Mouse (Mus musculus) lung, postnatal 4 days (tissue): Measurements from ENCODE around the gene Ddo.
A peak's percentile ranks its signal among the peaks of the same experiment; 100 is the strongest.

ENCODE experiments used
- DNase-seq, 2 experiments: peaks; one replicate each; pipeline ENCODE4 v3.0.0; 2021

Gene Ddo

GRCm38 (mm10) chr10:40629656-40630311, at the start of gene Ddo:
Gene Ddo, plus strand, starts transcription at chr10:40630011.
- peak; percentile 36 to 64 for DNase-seq

DNA sequence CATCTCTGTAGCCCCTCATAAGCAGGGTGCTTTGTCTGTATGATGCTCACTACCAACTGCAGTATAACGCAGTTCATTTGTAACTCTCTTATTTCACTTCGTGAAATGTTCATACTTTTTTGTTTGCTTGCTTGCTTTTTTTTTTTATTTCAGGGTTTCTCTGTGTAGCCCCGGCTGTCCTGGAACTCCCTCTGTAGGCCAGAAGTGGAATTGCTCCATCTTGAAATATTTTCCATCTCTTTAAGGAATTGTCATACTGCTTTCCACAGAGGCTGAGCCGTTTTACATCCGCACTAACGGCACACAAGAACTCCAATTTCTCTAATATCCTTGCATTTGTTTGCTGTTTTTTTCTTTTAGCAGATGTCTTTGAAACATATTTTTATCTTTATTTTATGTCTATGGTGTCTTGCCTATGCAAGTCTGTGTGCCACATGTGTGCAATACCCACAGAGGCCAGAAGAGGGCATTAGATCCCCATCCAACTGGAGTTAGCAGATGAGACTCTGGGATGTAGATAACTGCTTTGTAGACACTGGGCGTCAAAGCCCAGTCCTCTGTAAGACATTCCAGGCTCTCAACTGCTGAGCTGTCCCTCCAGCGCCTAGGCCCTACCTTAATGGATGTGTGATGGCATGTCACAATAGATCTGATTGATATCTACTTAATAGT, 46.1 kb upstream of the Ddo start:
- no peak for DNase-seq

DNA sequence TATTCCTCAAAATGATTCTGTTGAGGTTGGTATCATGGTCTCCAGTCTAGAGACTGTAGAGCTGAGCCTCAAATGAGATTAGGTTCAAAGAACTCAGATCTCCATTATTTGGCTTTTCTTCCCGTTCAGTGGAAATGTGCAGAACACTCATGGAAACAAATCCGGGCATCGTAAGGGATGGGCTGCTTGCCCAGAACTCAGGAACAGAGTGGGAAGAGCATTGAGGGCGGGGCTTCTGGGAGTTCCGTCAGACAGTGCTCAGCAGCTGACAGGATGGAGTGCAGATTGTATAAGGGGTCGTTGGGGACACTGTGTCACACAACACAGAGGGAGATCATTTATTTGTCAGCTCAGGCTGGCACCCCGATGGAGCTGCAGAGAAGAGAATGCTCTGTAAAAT, 37.6 kb upstream of the Ddo start:
- DNase-seq: no peak

DNA sequence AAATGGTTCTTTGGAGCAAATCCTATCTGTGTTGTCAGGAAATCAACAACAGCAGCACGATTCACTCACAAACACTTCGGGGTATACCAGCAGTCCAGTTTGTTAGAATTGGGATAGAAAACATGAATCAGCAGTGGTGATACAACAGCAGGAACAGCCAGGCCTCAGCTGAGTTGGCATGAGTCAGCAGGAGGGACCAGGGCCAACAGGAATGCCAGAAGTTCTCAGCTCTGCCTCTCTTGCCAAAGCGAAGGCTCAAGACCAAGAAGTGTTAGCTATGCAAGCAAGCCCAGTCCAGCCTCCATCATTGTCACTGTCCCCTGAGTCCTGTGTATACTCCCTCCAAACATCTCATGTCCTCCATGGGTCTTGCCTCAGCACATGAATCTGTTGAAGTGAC, 32.6 kb upstream of the Ddo start:
- DNase-seq: no peak

DNA sequence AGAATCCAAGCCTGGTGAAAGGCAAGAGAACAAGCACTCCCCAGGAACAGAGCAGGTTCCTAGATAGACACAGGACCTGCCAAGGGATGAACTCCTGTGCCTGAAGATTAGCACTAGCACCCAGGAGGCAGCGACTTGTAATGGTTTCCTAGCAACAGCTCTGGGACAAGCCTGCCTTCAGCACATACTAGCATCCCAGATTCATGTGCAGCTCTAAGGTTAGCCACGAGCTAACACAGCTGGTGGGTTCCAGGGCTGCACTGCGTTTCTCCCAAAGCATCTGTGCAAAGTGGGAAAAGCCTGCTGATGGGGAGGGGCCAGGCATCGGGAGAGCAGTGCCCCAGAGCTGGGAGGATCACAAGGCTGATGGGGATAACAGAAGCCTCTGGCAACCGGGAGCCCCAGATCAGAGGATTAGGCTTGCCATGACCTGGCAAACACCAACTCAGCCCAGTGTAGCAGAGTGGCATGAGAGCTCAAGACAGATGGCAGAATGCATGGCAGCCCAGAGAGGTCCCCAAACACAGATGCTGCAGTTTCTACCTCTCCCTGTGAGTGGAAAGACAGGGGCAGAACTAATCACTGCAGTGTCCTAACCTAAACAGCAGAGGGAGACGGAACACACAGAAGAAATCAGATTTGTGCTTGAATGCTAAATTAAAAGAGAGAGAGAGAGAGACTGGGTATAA, 25.0 kb upstream of the Ddo start:
- no peak for DNase-seq

- DNase-seq: no peak
Measured at GRCm38 (mm10) chr10:40617973-40618372, 11.8 kb upstream of the Ddo start.

GRCm38 (mm10) chr10:40619760-40620159, 10.1 kb upstream of the Ddo start:
- DNase-seq: no peak

- DNase-seq: peak; percentile 59 to 69
Measured at GRCm38 (mm10) chr10:40629140-40629539, 671 bp upstream of the Ddo start.

DNA sequence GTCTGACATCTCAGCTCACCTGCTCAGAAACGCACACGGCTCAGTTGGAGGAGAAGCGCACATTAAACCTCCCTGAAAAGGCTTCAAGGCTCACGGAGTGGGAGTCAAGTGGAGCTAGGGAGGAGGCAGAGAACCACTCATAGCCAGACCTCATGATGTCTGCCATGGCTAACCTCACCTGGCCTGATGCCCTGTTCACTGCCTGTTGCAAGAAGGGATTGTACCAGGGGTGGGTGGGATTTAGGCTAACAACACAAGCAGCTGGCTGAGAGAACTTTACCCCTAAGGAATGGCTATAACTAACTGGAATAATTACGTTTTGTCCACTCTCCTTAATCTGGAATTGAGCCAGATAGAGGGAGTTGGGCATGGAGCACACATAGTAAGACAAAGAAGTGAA, 646 bp downstream of the Ddo start:
- DNase-seq: peak; percentile 39 to 61

- no peak for DNase-seq
Measured at GRCm38 (mm10) chr10:40630961-40631360, 1.1 kb downstream of the Ddo start.

GRCm38 (mm10) chr10:40632087-40632486, 2.3 kb downstream of the Ddo start:
- no peak for DNase-seq

DNA sequence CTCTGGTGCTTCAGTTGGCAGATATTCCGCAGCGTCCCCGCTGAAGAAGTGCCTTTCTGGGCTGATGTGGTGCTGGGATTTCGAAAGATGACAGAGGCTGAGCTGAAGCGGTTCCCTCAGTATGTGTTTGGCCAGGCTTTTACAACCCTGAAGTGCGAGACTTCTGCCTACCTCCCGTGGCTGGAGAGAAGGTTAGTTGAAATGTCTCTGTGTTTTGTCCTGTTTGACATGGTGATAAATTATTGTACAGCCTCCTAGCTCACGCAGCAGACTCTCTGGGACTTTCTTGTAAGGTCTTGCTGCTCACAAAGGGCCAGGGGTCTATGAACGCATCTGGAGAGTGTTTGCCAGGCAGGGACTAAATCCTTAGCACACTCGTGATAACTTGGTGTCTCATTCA, 7.5 kb downstream of the Ddo start:
- no peak for DNase-seq

GRCm38 (mm10) chr10:40638276-40638675, 8.5 kb downstream of the Ddo start:
- DNase-seq: no peak

GRCm38 (mm10) chr10:40638823-40639819, 9.3 kb downstream of the Ddo start:
- no peak for DNase-seq

- DNase-seq: no peak
Measured at GRCm38 (mm10) chr10:40640406-40640805, 10.6 kb downstream of the Ddo start.

DNA sequence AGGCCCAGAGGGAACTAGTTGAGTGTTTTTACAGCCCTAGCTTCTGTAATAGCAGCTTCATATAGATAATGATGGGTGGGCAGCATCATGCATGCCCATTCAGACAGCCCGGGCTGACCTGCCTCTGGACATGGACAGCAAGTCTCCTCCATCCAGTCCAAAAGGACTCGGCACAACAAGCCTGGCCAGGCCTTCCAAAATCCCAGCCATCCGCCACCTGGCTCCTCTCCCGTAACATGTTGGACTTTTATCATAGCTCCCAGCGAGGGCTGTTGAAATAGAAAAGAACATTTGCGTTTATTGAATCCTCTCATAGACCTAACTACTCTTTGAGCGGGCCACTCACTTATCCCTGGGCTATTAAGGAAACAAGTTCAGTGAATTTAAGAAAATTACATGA, 12.1 kb downstream of the Ddo start:
- DNase-seq: no peak

DNA sequence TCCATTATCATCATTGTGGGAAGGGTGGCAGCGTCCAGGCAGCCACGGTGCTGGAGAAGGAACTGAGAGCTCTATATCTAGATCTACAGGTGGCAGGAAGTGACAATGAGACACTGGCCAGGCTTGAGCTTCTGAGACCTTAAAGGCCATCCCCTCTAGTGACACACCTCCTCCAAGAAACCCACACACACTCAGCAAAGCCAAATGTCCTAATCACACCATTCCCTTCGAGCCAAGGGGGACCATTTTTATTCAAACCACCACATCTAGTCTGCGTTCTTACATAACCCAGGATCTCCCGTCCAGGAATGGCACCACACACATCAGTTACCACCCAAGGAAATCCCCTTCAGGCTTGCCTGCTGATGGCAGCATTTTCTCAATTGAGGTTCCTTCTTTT, 13.3 kb downstream of the Ddo start:
- no peak for DNase-seq

DNA sequence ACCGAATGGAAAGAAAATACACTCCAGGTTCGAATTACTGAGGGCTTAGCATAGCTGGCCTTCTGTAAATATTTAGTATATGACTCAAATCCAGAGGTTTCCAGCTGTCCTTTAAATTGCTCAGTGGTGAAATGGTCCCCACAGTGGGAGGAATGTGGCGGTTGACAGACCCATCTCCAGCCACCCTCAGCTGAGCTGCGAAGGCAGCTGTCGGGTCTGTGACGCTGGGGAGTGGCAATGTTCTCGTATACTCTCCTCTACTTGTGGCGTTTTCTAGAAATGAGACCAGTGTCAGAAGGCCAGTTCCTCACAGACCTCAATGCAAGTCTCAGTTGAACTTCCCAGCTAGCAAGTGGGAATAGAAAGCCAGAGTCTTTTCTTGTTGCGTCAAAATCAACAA, 14.6 kb downstream of the Ddo start:
- DNase-seq: peak; percentile 17 to 65

GRCm38 (mm10) chr10:40645346-40645745, 15.5 kb downstream of the Ddo start:
- no peak for DNase-seq

GRCm38 (mm10) chr10:40648776-40649175, 19.0 kb downstream of the Ddo start:
- DNase-seq: no peak

GRCm38 (mm10) chr10:40649634-40650033, 19.8 kb downstream of the Ddo start:
- DNase-seq: no peak

GRCm38 (mm10) chr10:40651676-40652075, 21.9 kb downstream of the Ddo start:
- DNase-seq: no peak

- no peak for DNase-seq
Measured at GRCm38 (mm10) chr10:40665270-40665669, 35.5 kb downstream of the Ddo start.
